Mouse (Mus musculus): Measurements from ENCODE around the gene Cry1. TPM values are rescaled to one million over a fixed set of nuclear protein-coding genes. Genes with fewer than 3 reads are reported as not detected.

The Cry1 gene
- polyA plus RNA-seq, 1 experiment from 2014 or later, result 32.8 TPM

GRCm38 (mm10) chr10:85102247-85103084 is 82.4 kb downstream of the Cry1 start, which contains the start of the genes Fhl4 and Tmem263:
Gene Fhl4, minus strand, starts transcription at chr10:85102495.
Gene Tmem263, plus strand, starts transcription at chr10:85102627.
- H3K27ac ChIP-seq, result peak within 1 kb of the TSS; percentile 84
- H3K4me3 ChIP-seq, result peak within 1 kb of the TSS; percentile 93
- no peaks in the 10 kb centered on the region for H3K9me3 ChIP-seq
- H3K27me3 ChIP-seq, result no peaks in the 10 kb centered on the region
- peak within 1 kb of the TSS; percentile 96 for H3K9ac ChIP-seq
- peak; percentile 98 for ATAC-seq (ENCODE audit: borderline replicate concordance, extremely low read depth, low FRiP score, low TSS enrichment)
- peaks cover 24% of the 10 kb centered on the region; the same call in 1 of the 2 replicates for H3K4me1 ChIP-seq
- peak within 1 kb of the TSS; percentile 63 for H3K4me2 ChIP-seq
- WGBS, result under 1% methylated on average over 71 of the region's 96 CpGs
- H3K36me3 ChIP-seq, result no peaks in the 10 kb centered on the region

GRCm38 (mm10) chr10:85101841-85102240 is 83.0 kb downstream of the Cry1 start:
- Histone ChIP-seq H3K4me3 (peak overlapping the region; percentile 93), H3K9me3 (no peaks in the 10 kb centered on the region), H3K4me1 (peaks cover 24% of the 10 kb centered on the region; the same call in 1 of the 2 replicates), H3K9ac (peak overlapping the region; percentile 96), H3K36me3 (no peaks in the 10 kb centered on the region), H3K4me2 (peak overlapping the region; percentile 63), H3K27me3 (no peaks in the 10 kb centered on the region), H3K27ac (peak overlapping the region; percentile 74)
- ATAC-seq (ENCODE audit: borderline replicate concordance, extremely low read depth, low FRiP score, low TSS enrichment), result no peak; the same call in 1 of the 2 replicates
- 3% methylated on average over 10 of the region's 10 CpGs for WGBS

Other genes with a start within 250 kb of the Cry1 start
- 0.83 and 0.91 TPM in 2 replicates for gene Fhl4, start 82.6 kb downstream of the Cry1 start, polyA plus RNA-seq (2015; fragmentation: Nextera tagmentation; extraction: Ambion mirVana)
- 75.7 and 77.8 TPM in 2 replicates for gene Tmem263, start 82.4 kb downstream of the Cry1 start, polyA plus RNA-seq (2015; fragmentation: Nextera tagmentation; extraction: Ambion mirVana)
- 10.7 and 12.0 TPM in 2 replicates for gene Mterf2, start 57.0 kb downstream of the Cry1 start, polyA plus RNA-seq (2015; fragmentation: Nextera tagmentation; extraction: Ambion mirVana)
- gene Btbd11, start 201.8 kb upstream of the Cry1 start, polyA plus RNA-seq (2015; fragmentation: Nextera tagmentation; extraction: Ambion mirVana), result 1.9 and 2.0 TPM in 2 replicates

Measured in lung, embryonic 15.5 days (tissue).